Mouse (Mus musculus) 3134 (cell line): ENCODE measurements at regions not wholly inside any gene's neighbourhood (a gene's known extent, or its start where the extent isn't known, plus 50 kb on each side); places are given as distances from the start of the nearest gene placed in this dataset.

Experiments used
- DNase-seq: peaks from one replicate; pipeline ENCODE4 v3.0.0-alpha.2; 2011; ENCODE audit warnings: low spot score; ENCODE audit not compliant: insufficient read length; ENCODE audit errors: extremely low read depth

DNA sequence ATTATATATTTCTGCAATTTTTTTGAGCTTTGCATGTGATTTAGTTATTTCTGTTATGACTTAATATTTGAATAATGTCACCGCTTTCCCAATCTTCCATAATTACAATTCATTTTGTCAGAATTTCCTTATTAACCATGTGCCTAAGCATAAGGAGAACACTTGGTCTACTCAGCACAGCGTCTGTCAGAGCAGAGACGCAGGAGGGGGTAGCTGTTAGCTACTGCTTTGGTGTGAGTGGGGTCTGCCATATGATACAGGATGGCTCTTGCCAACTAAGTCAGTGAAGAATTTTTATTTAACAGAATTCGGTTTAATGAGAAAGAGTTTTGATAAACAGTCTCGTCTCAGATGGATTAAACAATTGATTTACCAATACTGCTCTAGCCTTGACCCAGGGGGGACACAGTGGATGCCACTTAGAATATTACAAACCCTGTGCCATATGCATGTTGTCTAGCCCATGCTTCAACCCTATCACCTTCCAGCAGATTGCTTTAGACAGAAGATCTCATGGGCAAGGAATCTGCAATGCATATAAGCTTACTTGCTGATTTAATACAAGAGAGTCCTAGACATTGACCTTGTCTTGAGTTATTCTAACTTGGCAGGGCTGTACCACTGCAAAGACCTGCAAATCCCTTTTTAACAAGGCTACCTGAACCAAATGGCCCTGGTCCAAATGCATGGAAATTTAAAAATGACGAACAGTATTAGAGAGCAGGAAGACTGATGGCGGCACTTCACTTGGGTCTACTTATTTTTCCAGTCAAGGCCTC lies 434.9 kb downstream of the Rnf144b start:
- no peak for DNase-seq

GRCm38 (mm10) chr13:47562836-47563235 lies 440.4 kb downstream of the Rnf144b start:
- DNase-seq: no peak

DNA sequence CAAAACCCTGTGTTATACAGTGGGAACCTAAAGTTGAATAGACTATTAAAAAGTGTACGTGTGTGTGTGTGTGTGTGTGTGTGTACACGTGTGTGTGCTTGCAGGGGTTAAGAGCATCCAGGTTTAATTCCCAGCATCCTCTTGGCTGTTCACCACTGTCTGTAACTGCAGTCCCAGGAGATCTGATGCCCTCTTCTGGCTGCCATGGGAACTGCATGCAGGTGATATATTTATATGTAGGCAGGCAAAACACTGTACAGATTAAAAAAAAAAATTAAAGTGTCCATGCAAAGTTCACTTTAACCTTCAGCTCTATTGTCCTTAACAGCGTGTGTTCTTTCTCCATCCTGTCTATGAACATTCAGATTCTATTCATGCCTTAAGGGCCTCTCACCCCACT lies 454.1 kb downstream of the Rnf144b start:
- DNase-seq: no peak

GRCm38 (mm10) chr13:47580144-47580543 lies 457.7 kb downstream of the Rnf144b start:
- DNase-seq: no peak

DNA sequence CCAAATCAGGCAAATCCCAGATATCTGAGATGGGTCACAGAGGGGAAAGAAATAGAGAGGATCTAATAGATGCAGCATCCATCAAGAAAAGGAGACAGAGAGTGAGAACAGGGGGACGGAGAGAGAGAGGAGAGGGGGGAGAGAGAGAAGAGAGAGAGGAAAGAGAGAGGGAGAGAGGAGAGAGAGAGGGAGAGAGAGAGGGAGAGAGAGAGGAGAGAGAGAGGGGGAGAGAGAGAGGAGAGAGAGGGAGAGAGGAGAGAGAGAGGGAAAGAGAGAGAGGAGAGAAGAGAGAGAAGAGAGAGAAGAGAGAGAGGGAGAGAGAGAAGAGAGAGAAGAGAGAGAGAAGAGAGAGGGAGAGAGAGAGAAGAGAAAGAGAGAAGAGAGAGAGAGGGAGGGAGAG lies 462.7 kb downstream of the Rnf144b start:
- no peak for DNase-seq

GRCm38 (mm10) chr13:47602646-47603045 lies 480.2 kb downstream of the Rnf144b start:
- no peak for DNase-seq

DNA sequence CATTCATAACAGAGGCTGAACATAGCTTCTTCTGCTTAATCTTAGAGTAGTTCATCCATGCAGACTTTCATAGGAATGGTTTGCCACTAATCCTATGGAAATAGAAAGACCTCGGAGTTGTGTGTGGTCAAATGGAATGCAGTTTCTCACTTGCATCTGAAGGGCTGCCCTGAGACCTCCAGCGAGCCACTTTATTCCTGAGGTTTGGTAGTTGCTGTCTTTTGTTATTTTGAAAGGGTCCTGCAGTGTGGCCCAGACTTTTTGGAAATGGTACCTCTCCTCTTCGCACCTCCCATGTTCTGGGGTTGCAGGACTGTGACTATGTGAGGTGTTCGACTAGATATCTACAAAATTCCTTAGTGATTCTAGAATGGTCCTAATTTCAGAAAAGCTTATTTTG lies 489.0 kb downstream of the Rnf144b start:
- no peak for DNase-seq

- peak; percentile 30 for DNase-seq
Observed at GRCm38 (mm10) chr13:47636511-47637103, 514.2 kb downstream of the Rnf144b start.

DNA sequence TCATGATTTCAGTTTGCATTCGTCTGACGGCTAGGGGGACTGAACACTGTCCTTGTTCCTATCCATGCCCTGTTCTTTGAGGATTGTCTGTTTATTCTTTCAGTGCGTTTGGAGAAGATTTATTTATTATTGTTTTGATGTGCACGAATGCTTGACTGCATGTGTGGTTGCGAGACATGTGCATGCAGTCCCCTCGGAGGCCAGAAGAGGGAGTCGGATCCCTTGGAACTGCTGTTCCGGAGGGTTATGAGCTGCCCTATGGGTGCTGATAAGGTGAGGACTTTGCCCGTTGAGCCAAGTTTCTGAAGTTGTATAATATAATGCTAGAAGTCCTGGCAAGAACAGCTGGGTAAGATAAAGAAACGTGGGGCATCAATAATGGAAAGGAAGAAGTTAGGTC lies 519.9 kb downstream of the Rnf144b start:
- no peak for DNase-seq

DNA sequence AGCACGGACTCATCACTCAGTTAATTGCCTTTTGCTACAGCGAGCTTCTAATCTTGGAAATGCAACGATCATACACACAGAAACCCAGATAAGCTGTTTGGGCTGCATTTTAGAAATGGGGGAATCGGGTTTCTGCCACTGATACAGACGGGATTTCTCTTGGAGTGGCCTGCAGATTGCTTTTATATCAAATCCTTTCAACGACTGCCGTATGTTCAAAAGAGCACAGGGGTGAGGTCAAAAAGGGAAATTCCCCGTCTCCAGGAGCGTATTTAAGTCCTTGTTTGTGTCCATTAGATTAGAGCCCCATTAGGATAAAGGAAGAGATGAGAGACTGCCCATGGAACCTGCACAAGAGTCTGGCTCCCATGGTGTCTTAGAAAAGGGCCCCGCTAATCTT lies 522.6 kb downstream of the Rnf144b start:
- DNase-seq: no peak

- no peak for DNase-seq
Observed at GRCm38 (mm10) chr13:47647693-47648092, 525.2 kb downstream of the Rnf144b start.

GRCm38 (mm10) chr13:47650093-47650492 lies 527.6 kb downstream of the Rnf144b start:
- no peak for DNase-seq

GRCm38 (mm10) chr13:47666470-47666869 lies 544.0 kb downstream of the Rnf144b start:
- no peak for DNase-seq

DNA sequence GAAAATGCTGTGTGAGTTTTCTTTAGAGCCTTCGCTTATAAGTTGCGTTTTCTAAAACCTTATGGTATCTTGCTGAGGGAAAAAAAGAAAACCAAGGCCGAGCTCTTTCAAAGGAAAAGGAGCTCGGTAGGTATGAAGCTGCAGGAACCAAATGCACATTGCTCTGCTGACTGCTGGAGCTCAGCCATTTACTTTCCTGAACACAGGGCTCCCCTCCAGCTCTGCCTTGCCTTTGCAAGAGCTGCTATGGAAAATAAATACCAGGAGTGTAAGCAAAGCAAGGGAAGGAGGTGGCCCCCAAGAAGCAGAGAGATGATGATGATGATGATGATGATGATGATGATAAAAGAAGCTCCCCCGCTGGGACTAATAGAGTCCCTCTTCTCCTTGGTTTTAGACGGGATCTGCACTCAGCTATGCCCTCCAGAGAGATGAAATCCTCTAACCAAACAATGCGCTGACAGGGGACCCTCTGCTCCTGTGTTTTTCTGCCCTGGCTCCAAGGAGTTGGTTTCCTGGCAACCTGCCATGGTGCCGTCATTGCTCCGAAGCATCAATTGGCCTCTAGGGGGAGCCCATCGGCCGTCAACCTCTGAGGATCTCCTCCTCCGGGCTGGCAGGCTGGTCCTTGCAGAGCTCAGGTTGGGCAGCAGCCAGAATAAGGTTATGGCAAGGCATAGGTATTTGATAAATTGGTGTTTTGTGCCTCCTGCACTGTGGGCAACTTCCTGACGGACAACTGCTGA lies 544.7 kb downstream of the Rnf144b start:
- peak; percentile 43 for DNase-seq

GRCm38 (mm10) chr13:47688131-47688530 lies 565.7 kb downstream of the Rnf144b start:
- no peak for DNase-seq

GRCm38 (mm10) chr13:47693815-47694214 lies 567.2 kb upstream of the Id4 start:
- no peak for DNase-seq

DNA sequence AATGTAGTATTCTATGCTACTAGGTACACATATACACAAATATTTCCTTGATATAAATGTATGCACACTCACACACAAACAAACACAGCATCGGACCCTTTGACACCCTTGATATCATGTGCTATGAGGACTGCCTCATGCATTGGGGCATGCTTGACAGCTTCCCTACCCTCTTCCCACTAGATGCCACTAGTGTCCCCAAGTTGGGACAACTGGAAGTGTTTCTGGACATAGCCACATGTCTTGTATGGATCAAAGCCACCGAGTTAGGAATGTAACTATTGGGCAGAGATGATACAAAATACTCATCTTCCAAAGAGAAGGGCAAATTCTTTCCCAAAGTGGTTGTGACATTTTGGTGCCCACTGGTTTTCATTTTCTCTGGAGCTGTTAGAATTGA lies 565.2 kb upstream of the Id4 start:
- DNase-seq: no peak

DNA sequence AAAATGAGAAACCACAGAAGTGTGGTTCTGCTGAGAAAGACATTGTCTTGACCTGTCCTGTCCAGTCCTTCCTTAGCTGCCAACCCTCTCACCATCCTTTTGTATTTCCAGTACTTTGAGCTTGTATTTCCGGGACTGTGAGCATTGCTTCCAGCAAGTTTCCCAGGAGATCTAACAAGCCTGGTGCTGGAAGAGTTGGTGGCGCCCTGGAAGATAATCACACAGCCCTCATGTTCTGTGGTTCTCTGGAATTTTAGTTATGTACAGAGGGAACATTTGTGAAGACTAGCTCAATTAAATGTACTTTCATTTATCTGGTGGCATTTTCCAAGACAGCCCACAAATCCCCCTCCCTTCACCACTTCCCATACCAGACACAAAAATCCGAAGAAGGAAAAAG lies 560.5 kb upstream of the Id4 start:
- no peak for DNase-seq

GRCm38 (mm10) chr13:47707961-47708609 lies 552.9 kb upstream of the Id4 start:
- no peak for DNase-seq

GRCm38 (mm10) chr13:47709323-47709722 lies 551.7 kb upstream of the Id4 start:
- no peak for DNase-seq

GRCm38 (mm10) chr13:47712507-47712906 lies 548.5 kb upstream of the Id4 start:
- DNase-seq: no peak
